Mouse (Mus musculus) erythroblast, embryonic 14.5 days (primary cell): ENCODE data around the gene Atp5j. TPM values are rescaled to one million over a fixed set of nuclear protein-coding genes. Genes with fewer than 3 reads are reported as not detected.

Source experiments
- H3K27me3 ChIP-seq: 2 replicates; pipeline ENCODE4 v1.6.1; 2012; ENCODE audit warnings: inconsistent platforms; ENCODE audit not compliant: control insufficient read depth
- H3K36me3 ChIP-seq: 2 replicates; pipeline ENCODE4 v1.6.1; 2012; ENCODE audit warnings: mild to moderate bottlenecking, inconsistent platforms; ENCODE audit not compliant: control insufficient read depth
- H3K4me1 ChIP-seq: 2 replicates; pipeline ENCODE4 v1.6.1; 2012; ENCODE audit warnings: inconsistent platforms; ENCODE audit not compliant: control insufficient read depth
- H3K4me3 ChIP-seq: replicated peaks from 2 replicates; pipeline ENCODE3; 2012; ENCODE audit warnings: moderate library complexity, mild to moderate bottlenecking, inconsistent platforms
- H3K9me3 ChIP-seq: 2 replicates; pipeline ENCODE4 v1.6.1; 2012; ENCODE audit warnings: low read length, inconsistent platforms, mixed read lengths; ENCODE audit not compliant: control insufficient read depth
- GATA1 ChIP-seq: IDR thresholded peaks from 2 replicates; pipeline ENCODE4 v1.6.1; 2012; ENCODE audit warnings: low read length, inconsistent platforms, mixed read lengths
- TAL1 ChIP-seq: IDR thresholded peaks from 3 replicates; pipeline ENCODE4 v1.6.1; 2012; ENCODE audit warnings: low read length, inconsistent platforms, mixed read lengths
- polyA plus RNA-seq: library from polyadenylated mRNA; stranded (reverse); fragments of >175 nt; gene quantifications from 2 replicates; pipeline ENCODE4 v1.2.3, GENCODE M21; 2012

Gene Atp5j
- polyA plus RNA-seq, 1 experiment, result 4.3 TPM

DNA sequence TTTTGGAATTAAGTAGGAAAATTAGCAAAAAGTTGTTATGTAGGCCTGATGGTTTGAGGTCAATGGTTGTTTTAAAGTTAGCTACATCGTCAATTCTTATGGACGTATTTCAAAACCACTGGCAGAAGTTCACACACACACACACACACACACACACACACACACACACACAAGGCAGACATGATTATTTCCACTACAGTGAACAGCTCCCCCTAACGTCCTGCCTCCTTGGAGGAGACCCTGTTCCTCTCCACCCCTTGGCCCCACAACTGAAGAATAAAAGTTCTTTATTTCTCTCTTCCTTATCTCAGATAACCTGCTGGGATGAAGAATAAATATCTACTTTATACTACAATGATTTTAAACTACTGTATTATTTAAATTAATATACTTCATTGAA is 40.1 kb downstream of the Atp5j start:
- H3K4me3 ChIP-seq, result no peak overlapping the region
- no peak for TF ChIP-seq GATA1
- TF ChIP-seq TAL1, result no peak
- H3K9me3 ChIP-seq, result no peaks in the 10 kb centered on the region
- no peaks in the 10 kb centered on the region for H3K4me1 ChIP-seq
- no peaks in the 10 kb centered on the region for H3K27me3 ChIP-seq
- H3K36me3 ChIP-seq, result no peaks in the 10 kb centered on the region

DNA sequence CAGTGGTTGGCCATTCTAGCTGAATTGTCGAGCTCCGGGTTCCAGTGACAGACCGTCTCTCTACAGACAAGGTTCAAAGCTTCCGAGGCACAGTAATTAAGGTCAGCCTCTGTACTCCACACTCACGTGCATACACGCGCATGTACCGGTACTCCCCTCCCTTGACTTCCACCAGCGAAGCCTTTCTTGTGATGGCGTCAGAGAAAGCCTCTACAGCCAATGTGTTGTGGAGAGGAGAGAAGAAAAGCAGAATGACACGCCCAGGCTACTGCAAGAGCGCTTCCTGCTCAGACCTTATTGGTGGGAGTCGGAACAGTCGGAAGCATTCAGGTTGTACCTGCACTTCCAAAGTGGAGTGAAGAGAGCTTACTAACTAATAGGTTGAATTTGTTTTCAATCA is 42.0 kb downstream of the Atp5j start:
- Histone ChIP-seq H3K4me3 (no peak overlapping the region), H3K27me3 (no peaks in the 10 kb centered on the region), H3K4me1 (no peaks in the 10 kb centered on the region), H3K9me3 (no peaks in the 10 kb centered on the region), H3K36me3 (no peaks in the 10 kb centered on the region)
- TF ChIP-seq GATA1, result no peak
- no peak for TF ChIP-seq TAL1

DNA sequence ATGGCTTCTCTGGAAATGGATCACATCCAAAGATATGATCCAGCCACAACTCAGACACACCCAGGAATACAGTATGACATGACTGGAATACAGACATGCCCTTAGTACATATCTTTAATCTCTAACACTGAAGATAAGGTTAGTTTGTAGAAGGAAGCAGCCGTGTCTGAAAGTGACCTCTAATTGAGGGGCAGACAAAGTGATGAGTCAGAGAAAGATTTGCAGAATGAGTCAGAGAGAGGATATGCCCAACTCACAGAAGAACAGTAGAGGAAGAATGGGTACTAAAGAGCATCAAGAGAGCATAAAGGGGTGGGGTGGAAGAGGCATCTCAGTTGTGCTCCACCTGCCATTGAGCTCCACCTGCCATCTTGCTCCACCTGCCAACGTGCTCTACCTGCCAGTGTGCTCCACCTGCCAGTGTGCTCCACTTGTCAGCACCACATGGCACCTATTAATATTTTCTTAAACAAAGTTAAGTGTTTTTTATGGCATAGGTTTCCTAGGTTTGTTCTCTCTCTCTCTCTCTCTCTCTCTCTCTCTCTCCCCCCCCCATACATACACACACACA is 44.7 kb downstream of the Atp5j start:
- TF ChIP-seq GATA1, result no peak
- TF ChIP-seq TAL1, result no peak
- H3K9me3 ChIP-seq, result no peaks in the 10 kb centered on the region
- no peak overlapping the region for H3K4me3 ChIP-seq
- H3K36me3 ChIP-seq, result no peaks in the 10 kb centered on the region
- H3K4me1 ChIP-seq, result no peaks in the 10 kb centered on the region
- H3K27me3 ChIP-seq, result no peaks in the 10 kb centered on the region

DNA sequence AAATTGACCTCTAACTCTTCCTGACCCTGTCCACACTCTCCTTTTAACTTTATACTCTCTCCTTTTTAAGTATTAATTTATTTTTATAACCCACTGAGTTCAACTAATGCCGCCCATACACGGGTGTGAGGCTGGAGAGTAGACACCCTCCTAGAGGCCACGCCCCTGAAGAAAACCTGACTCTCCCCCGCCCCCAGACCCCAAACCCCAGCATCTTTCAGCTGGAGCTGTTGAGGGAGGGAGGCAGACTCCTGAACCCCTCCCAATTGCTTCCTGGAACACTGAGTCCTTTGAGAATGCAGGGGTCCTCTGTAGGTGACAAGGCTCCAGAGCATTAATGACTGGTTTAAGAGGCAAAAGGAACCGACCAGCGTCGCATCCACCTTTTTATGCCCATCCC is 50.5 kb downstream of the Atp5j start:
- Histone ChIP-seq H3K36me3 (no peaks in the 10 kb centered on the region), H3K4me3 (no peak overlapping the region), H3K9me3 (no peaks in the 10 kb centered on the region), H3K4me1 (no peaks in the 10 kb centered on the region), H3K27me3 (no peaks in the 10 kb centered on the region)
- TF ChIP-seq TAL1 (no peak), GATA1 (no peak)

DNA sequence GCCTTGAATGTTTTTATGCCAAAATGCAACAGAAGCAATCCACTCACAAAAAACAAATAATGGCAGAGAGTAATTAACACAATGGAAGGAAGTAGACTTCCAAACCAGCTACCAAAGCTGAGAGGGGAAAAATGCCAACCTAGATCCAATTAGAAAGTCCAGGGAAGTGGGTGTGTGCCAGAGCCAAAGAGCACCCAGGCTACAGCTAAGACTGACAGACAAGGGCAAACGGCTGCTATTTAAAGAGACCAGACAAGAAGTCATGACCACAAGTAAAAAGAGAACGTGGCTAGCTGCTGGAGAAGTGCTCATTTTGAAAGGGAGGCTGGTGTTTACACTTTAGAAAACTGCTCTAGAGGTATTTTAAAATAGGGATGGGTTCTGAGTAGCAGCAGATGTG is 52.1 kb downstream of the Atp5j start:
- TF ChIP-seq TAL1 (no peak), GATA1 (no peak)
- H3K4me1 ChIP-seq, result no peaks in the 10 kb centered on the region
- no peak overlapping the region for H3K4me3 ChIP-seq
- H3K36me3 ChIP-seq, result no peaks in the 10 kb centered on the region
- H3K27me3 ChIP-seq, result no peaks in the 10 kb centered on the region
- no peaks in the 10 kb centered on the region for H3K9me3 ChIP-seq

DNA sequence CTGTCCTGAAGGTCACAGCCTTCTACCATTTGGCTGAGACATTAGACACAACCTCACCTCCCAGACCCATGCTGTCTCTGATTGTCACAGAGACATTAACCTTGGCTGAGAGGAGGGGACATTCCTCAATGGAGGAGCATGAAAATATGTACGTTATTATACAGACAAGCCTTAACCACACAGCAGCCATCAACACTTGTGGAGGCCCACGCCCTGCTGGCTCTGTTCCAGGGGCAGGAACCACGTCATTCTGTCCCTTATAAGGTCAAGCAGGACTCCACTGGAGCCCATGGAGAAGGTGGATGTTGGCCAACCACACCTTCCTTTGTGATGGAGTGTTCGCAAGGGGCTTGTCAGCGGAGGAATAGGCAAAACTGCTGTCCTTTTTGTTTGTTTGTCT is 55.7 kb downstream of the Atp5j start:
- peaks cover 20% of the 10 kb centered on the region for H3K27me3 ChIP-seq
- no peak for TF ChIP-seq GATA1
- no peak for TF ChIP-seq TAL1
- no peaks in the 10 kb centered on the region for H3K4me1 ChIP-seq
- H3K9me3 ChIP-seq, result no peaks in the 10 kb centered on the region
- no peaks in the 10 kb centered on the region for H3K36me3 ChIP-seq
- H3K4me3 ChIP-seq, result no peak overlapping the region

DNA sequence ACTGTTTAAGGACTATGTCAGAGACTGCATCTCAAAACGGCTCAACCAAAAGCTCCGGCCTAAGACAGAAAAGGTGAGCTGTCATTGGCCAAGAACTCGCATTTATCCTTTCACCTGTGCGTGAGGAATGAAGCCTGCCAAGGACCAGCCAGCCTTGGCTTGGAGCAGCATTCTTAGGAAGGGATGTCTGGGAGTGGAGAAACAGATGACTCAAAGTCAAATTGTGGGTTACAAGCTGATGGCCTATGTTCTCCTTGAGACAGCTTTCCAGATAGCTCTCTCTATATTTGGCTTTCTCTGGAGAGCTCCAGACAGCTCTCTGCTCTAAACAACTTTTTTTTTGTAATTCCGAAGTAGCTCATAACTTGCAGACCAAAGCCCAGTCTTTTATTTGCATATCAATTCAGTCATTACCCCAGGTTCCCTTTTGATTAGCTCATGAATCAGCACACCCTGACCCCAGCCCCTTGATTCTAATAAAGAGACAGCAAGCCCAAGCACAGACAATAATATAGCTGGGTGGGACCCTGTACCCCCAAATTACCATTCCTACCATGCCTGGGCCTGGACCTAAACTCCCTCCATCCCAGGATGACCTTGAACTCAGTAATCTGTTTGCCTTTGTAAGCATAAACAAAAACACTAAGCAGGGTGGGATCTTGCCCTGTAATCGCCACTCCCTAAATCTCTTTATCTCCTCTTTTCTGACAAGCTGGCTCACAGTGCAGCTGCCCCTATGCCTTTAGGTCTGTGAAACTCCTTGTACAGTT is 56.4 kb downstream of the Atp5j start:
- TF ChIP-seq TAL1, result no peak
- no peak for TF ChIP-seq GATA1
- H3K4me1 ChIP-seq, result no peaks in the 10 kb centered on the region
- no peaks in the 10 kb centered on the region; the same call in 1 of the 2 replicates for H3K9me3 ChIP-seq
- H3K27me3 ChIP-seq, result peaks cover 27% of the 10 kb centered on the region
- no peaks in the 10 kb centered on the region for H3K36me3 ChIP-seq
- no peak overlapping the region for H3K4me3 ChIP-seq

DNA sequence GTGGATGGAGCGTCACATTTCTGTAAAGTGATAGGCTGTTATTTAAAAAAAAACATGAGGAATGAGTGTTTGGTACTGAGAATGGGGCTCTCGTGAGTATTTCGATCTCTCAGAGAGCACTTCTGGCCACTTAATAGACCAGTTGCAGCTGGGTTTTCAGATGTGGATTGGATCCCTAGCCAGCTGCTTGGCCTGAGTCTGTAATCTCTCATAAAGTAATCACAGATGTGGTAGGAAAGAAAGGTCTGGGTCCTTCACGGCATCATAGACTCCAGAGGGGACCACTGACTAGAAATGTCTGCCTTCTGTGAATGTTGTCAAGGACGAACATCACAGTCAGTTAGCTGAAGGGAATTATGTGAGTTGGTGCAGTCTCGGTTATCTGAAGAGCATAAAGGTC is 57.0 kb downstream of the Atp5j start:
- H3K36me3 ChIP-seq, result no peaks in the 10 kb centered on the region
- no peaks in the 10 kb centered on the region; the same call in 1 of the 2 replicates for H3K9me3 ChIP-seq
- H3K27me3 ChIP-seq, result peaks cover 33% of the 10 kb centered on the region
- H3K4me3 ChIP-seq, result no peak overlapping the region
- no peak for TF ChIP-seq GATA1
- TF ChIP-seq TAL1, result no peak
- no peaks in the 10 kb centered on the region for H3K4me1 ChIP-seq

Other genes starting within 250 kb of the Atp5j start
- gene Mrpl39, start 99.9 kb downstream of the Atp5j start, polyA plus RNA-seq, result 8.5 and 14.3 TPM in 2 replicates
- gene Jam2, start 61.5 kb downstream of the Atp5j start, polyA plus RNA-seq, result not detected in 2 replicates
- gene Gabpa, start 700 bp downstream of the Atp5j start, polyA plus RNA-seq, result 0.27 and 0.30 TPM in 2 replicates